In genomic region chr4:131148042-131148747, GRCm38 (mm10) we compare ENCODE assay signal across 30 mouse cellular contexts.
A peak's percentile ranks its signal among the peaks of the same experiment; 100 is the strongest.
DNase-seq lines count a peak whose midpoint lies in the region; ATAC-seq and TF ChIP-seq lines count a peak whose summit lies in the region.
"Had no signal": no experiment of that assay in that cellular context is flagged by ENCODE, and none has a peak within 500 bp of the region (broad histone marks: within the 10 kb centered on the region; RNA-seq: fewer than 3 reads in every experiment).

No protein-coding gene starts in this region.

- no peaks in the 10 kb centered on the region for H3K27me3 ChIP-seq in forebrain, embryonic 15.5 days
- no peaks in the 10 kb centered on the region for H3K27me3 ChIP-seq in forebrain, embryonic 16.5 days (replicated peaks; ENCODE audit: control insufficient read depth, insufficient read depth, low read length)
- H3K27me3 ChIP-seq in embryonic facial prominence, embryonic 10.5 days (replicated peaks; ENCODE audit: low read depth, poor library complexity, severe bottlenecking): peaks cover 17% of the 10 kb centered on the region
- H3K27me3 ChIP-seq in thymus, adult 2 months (ENCODE audit: control insufficient read depth, insufficient read depth, low read length): no peaks in the 10 kb centered on the region
- H3K27me3 ChIP-seq: intestine, embryonic 15.5 days; midbrain, embryonic 12.5 days; neural tube, embryonic 15.5 days had no signal

- no peak for ATAC-seq in forebrain, embryonic 15.5 days (replicated peaks)
- ATAC-seq in forebrain, embryonic 16.5 days: no peak
- ATAC-seq: hindbrain, embryonic 16.5 days; intestine, embryonic 15.5 days; liver, embryonic 12.5 days; liver, postnatal 0 days had no signal

- H3K4me1 ChIP-seq in forebrain, embryonic 15.5 days: peaks cover 12% of the 10 kb centered on the region
- peaks cover 12% of the 10 kb centered on the region for H3K4me1 ChIP-seq in forebrain, embryonic 16.5 days (replicated peaks; ENCODE audit: control insufficient read depth, insufficient read depth, low read length)
- H3K4me1 ChIP-seq in embryonic facial prominence, embryonic 10.5 days: 0 out of 2 replicates have a peak, but pooled peaks cover 7% of the 10 kb centered on the region
- H3K4me1 ChIP-seq in thymus, adult 2 months (replicated peaks; ENCODE audit: control insufficient read depth, insufficient read depth, low read length): no peaks in the 10 kb centered on the region
- H3K4me1 ChIP-seq: heart, embryonic 13.5 days; intestine, embryonic 15.5 days; liver, embryonic 12.5 days had no signal

- no peaks in the 10 kb centered on the region for H3K36me3 ChIP-seq in forebrain, embryonic 15.5 days
- H3K36me3 ChIP-seq in forebrain, embryonic 16.5 days (ENCODE audit: control insufficient read depth, insufficient read depth): no peaks in the 10 kb centered on the region
- H3K36me3 ChIP-seq in embryonic facial prominence, embryonic 10.5 days (replicated peaks): no peaks in the 10 kb centered on the region
- no peaks in the 10 kb centered on the region for H3K36me3 ChIP-seq in thymus, adult 2 months (ENCODE audit: control insufficient read depth, insufficient read depth, low read length)
- H3K36me3 ChIP-seq: G1E; heart, embryonic 13.5 days; hindbrain, embryonic 10.5 days; intestine, embryonic 15.5 days; liver, embryonic 12.5 days; midbrain, embryonic 12.5 days; neural tube, embryonic 15.5 days had no signal

- H3K9me3 ChIP-seq in forebrain, embryonic 15.5 days: no peaks in the 10 kb centered on the region
- H3K9me3 ChIP-seq in forebrain, embryonic 16.5 days (ENCODE audit: control insufficient read depth, low read length): no peaks in the 10 kb centered on the region
- H3K9me3 ChIP-seq in embryonic facial prominence, embryonic 10.5 days: no peaks in the 10 kb centered on the region
- H3K9me3 ChIP-seq: intestine, embryonic 15.5 days; liver, embryonic 12.5 days; midbrain, embryonic 12.5 days; neural tube, embryonic 15.5 days had no signal

- no peak for TF ChIP-seq CTCF in thymus, adult 2 months (IDR thresholded peaks at IDR 0.05; ENCODE audit: borderline replicate concordance, control insufficient read depth, extremely low read depth, insufficient read depth, low read length, poor library complexity)

- DNase-seq in cerebellum, adult 11-12 months: peak; percentile 59
- no peak for DNase-seq in cerebellum, postnatal 4 days (ENCODE audit: low spot score in 2 of 2)
- DNase-seq in brain, adult 2 months (ENCODE audit: low read depth, low spot score): peak; percentile 69
- peak; percentile 63 for DNase-seq in cerebellum, adult 9-11 months
- DNase-seq in embryonic facial prominence, embryonic 10.5 days (ENCODE audit: low spot score): no peak
- DNase-seq in thymus, adult 2 months: no peak
- DNase-seq: adrenal gland, adult 8-10 months; gastrocnemius, adult 2 months; gastrocnemius, postnatal 36 days; heart, adult 18-20 months; heart, postnatal 10 days; kidney, adult 2 months; kidney, postnatal 36 days; liver, postnatal 0 days; lung, postnatal 36 days; retina, postnatal 1 day; right cerebral cortex, postnatal 14 days; thymus, postnatal 25 days had no signal

- no peak overlapping the region for H3K4me2 ChIP-seq in forebrain, embryonic 15.5 days (replicated peaks)
- no peak overlapping the region for H3K4me2 ChIP-seq in forebrain, embryonic 16.5 days (ENCODE audit: low read length)
- H3K4me2 ChIP-seq: heart, embryonic 13.5 days; intestine, embryonic 15.5 days; liver, embryonic 12.5 days; midbrain, embryonic 12.5 days; neural tube, embryonic 15.5 days had no signal

- no peak overlapping the region for H3K4me3 ChIP-seq in forebrain, embryonic 15.5 days
- no peak overlapping the region for H3K4me3 ChIP-seq in forebrain, embryonic 16.5 days (replicated peaks; ENCODE audit: low read length)
- no peak overlapping the region for H3K4me3 ChIP-seq in embryonic facial prominence, embryonic 10.5 days
- H3K4me3 ChIP-seq in thymus, adult 2 months (ENCODE audit: control insufficient read depth, insufficient read depth, low read length): no peak overlapping the region
- H3K4me3 ChIP-seq: gastrocnemius, adult 2 months; heart, embryonic 13.5 days; hindbrain, embryonic 10.5 days; intestine, embryonic 15.5 days; layer of hippocampus, adult 2 months; left cerebral cortex, adult 2 months; liver, embryonic 12.5 days; midbrain, embryonic 12.5 days; neural tube, embryonic 15.5 days had no signal

- no peak overlapping the region for H3K9ac ChIP-seq in forebrain, embryonic 15.5 days (replicated peaks)
- no peak overlapping the region for H3K9ac ChIP-seq in forebrain, embryonic 16.5 days (replicated peaks; ENCODE audit: low read depth, low read length)
- H3K9ac ChIP-seq: heart, embryonic 13.5 days; intestine, embryonic 15.5 days; liver, embryonic 12.5 days; liver, postnatal 0 days; midbrain, embryonic 12.5 days; neural tube, embryonic 15.5 days had no signal

- TF ChIP-seq POLR2A in thymus, adult 2 months (IDR thresholded peaks at IDR 0.05; ENCODE audit: control insufficient read depth, extremely low read depth, insufficient read depth, low read length, poor library complexity): no peak

- 50% methylated on average over 16 of the region's 16 CpGs for WGBS in forebrain, embryonic 15.5 days
- WGBS in forebrain, embryonic 16.5 days: 57% methylated on average over 16 of the region's 16 CpGs
- WGBS in embryonic facial prominence, embryonic 10.5 days: 67% methylated on average over 16 of the region's 16 CpGs
- 77% methylated on average over 16 of the region's 16 CpGs for WGBS in thymus, adult 2 months

- peak overlapping the region; percentile 27; the same call in 1 of the 2 replicates for H3K27ac ChIP-seq in forebrain, embryonic 15.5 days (replicated peaks)
- no peak overlapping the region for H3K27ac ChIP-seq in forebrain, embryonic 16.5 days (ENCODE audit: low read length)
- no peak overlapping the region for H3K27ac ChIP-seq in embryonic facial prominence, embryonic 10.5 days (replicated peaks)
- no peak overlapping the region for H3K27ac ChIP-seq in thymus, adult 2 months (ENCODE audit: control insufficient read depth, insufficient read depth, low read length)
- H3K27ac ChIP-seq: gastrocnemius, adult 2 months; heart, embryonic 13.5 days; hindbrain, embryonic 10.5 days; intestine, embryonic 15.5 days; layer of hippocampus, adult 2 months; left cerebral cortex, adult 2 months; liver, embryonic 12.5 days; midbrain, embryonic 12.5 days; neural tube, embryonic 15.5 days had no signal

Comparison
In these comparisons a context has a peak if more than half of its experiments do, and no peak if none do; other contexts are left out.
1. DNase-seq: peak in cerebellum, adult 11-12 months (single experiment), brain, adult 2 months (single experiment) and cerebellum, adult 9-11 months (single experiment); none in cerebellum, postnatal 4 days (0 of 2), embryonic facial prominence, embryonic 10.5 days (single experiment) and thymus, adult 2 months (single experiment).